Mouse (Mus musculus) hindbrain, postnatal 0 days (tissue): ENCODE measurements around the gene D11Wsu47e. TPM values are rescaled to one million over a fixed set of nuclear protein-coding genes. Genes with fewer than 3 reads are reported as not detected.
A peak's percentile ranks its signal among the peaks of the same experiment; 100 is the strongest.

ENCODE experiments used
- ATAC-seq: fragments of 200-750 bp; cut with Nextera tagmentation; 2 replicates; pipeline ENCODE4 v1.8.0; 2017; ENCODE audit warnings: mild to moderate bottlenecking, moderate TSS enrichment, moderate library complexity
- DNase-seq: peaks from one replicate; pipeline ENCODE4 v3.0.0-alpha.2; 2015; ENCODE audit warnings: low spot score
- H3K27ac ChIP-seq: fragments of 300-500 bp; sonication (generic); 2 replicates; pipeline ENCODE4 v1.5.1; 2014; ENCODE audit warnings: mild to moderate bottlenecking
- H3K27me3 ChIP-seq: fragments of 300-500 bp; sonication (generic); 2 replicates; pipeline ENCODE4 v1.6.1; 2014; ENCODE audit warnings: low read length, mixed read lengths; ENCODE audit not compliant: insufficient read depth
- H3K36me3 ChIP-seq: fragments of 300-500 bp; sonication (generic); 2 replicates; pipeline ENCODE4 v1.6.1; 2014; ENCODE audit warnings: low read length, mixed read lengths; ENCODE audit not compliant: insufficient read depth
- H3K4me1 ChIP-seq: fragments of 300-500 bp; sonication (generic); 2 replicates; pipeline ENCODE4 v1.6.1; 2014; ENCODE audit warnings: antibody characterized with exemption, low read length, mixed read lengths; ENCODE audit not compliant: insufficient read depth
- H3K4me2 ChIP-seq: fragments of 300-500 bp; sonication (generic); 2 replicates; pipeline ENCODE4 v1.6.1; 2014; ENCODE audit warnings: low read depth, mild to moderate bottlenecking, low read length, moderate library complexity, mixed read lengths
- H3K4me3 ChIP-seq: fragments of 300-500 bp; sonication (generic); 2 replicates; pipeline ENCODE4 v1.5.1; 2014; ENCODE audit warnings: low read length
- H3K9ac ChIP-seq: fragments of 300-500 bp; sonication (generic); replicated peaks from 2 replicates; pipeline ENCODE4 v1.6.1; 2014; ENCODE audit warnings: mild to moderate bottlenecking, low read length, moderate library complexity, mixed read lengths
- H3K9me3 ChIP-seq: fragments of 300-500 bp; sonication (generic); 2 replicates; pipeline ENCODE4 v1.6.1; 2016; ENCODE audit warnings: low read length, mixed read lengths
- CTCF ChIP-seq: IDR thresholded peaks from 2 replicates; pipeline ENCODE4 v1.5.1; 2016; ENCODE audit warnings: antibody characterized with exemption, control low read depth, low read depth
- WGBS: fragments of 180-500 bp; shearing (Covaris S2); extraction: QIAGEN DNeasy Blood & Tissue Kit; methylation state at CpG from one replicate; pipeline ENCODE4 v1.1.7; 2014; 5-methylcytosine and 5-hydroxymethylcytosine counted together
- polyA plus RNA-seq: library from polyadenylated mRNA; unstranded; fragments of >200 nt; fragmentation: Nextera tagmentation; extraction: Ambion mirVana; gene quantifications from 2 replicates; pipeline ENCODE4 v1.2.1, GENCODE M21; 2015
- total RNA-seq: library from RNA; depleted of rRNA; stranded (reverse); fragments of >200 nt; gene quantifications from 2 replicates; pipeline ENCODE4 v1.2.3, GENCODE M21; 2014

Gene D11Wsu47e
- total and polyA plus RNA-seq, 2 experiments from 2014 or later = 17.7 to 22.5 TPM

DNA sequence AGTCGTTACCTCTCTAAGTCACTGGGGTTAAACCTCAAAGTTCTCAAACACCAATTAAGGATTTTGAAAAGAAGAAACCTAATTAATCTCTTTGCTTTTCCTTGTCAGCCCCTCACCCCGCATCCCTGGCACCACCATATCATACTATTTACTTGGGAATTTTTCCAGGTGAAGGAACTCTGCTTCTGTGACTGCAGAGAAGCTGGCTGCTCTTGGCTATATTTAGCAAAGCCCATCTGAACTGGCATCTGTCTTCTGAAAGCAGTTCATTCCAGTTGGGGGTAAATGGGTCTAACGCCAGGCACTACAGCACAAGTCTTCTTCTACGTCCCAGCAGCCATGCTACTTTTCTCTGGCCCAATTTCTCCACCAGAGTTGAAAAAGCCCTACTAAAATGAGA is 10.6 kb upstream of the D11Wsu47e start:
- H3K27me3 ChIP-seq = no peaks in the 10 kb centered on the region
- H3K36me3 ChIP-seq = peaks cover 32% of the 10 kb centered on the region
- H3K27ac ChIP-seq = no peak overlapping the region
- no peaks in the 10 kb centered on the region for H3K9me3 ChIP-seq
- no peak for DNase-seq
- no peak overlapping the region for H3K4me3 ChIP-seq
- no peak for TF ChIP-seq CTCF
- H3K4me2 ChIP-seq = no peak overlapping the region
- no peaks in the 10 kb centered on the region for H3K4me1 ChIP-seq
- 65% methylated on average over 4 of the region's 4 CpGs for WGBS
- H3K9ac ChIP-seq = no peak overlapping the region
- no peak for ATAC-seq

DNA sequence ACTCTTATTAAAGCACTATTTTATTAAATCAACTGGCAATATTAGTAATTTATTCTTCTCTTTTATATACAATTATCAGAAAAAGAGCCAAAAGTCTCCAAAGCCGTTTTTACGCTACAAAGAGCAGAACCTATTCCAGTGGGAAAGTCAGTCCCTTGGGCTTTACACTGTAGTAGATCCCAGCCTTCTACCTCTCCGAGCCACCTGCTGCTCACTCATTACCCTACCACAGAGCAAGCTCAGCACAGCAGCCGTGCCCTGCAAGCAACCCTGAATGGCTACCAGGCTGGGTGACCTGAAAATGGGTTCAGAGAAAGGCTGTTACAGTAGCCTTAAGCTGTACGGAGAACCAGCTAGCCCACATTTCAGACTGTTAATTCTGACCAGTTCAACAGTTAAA is 9.6 kb upstream of the D11Wsu47e start:
- DNase-seq (no peak), ATAC-seq (no peak)
- Histone ChIP-seq H3K9me3 (no peaks in the 10 kb centered on the region), H3K4me2 (no peak overlapping the region), H3K4me1 (no peaks in the 10 kb centered on the region), H3K27ac (no peak overlapping the region), H3K27me3 (no peaks in the 10 kb centered on the region), H3K9ac (no peak overlapping the region), H3K4me3 (no peak overlapping the region), H3K36me3 (peaks cover 25% of the 10 kb centered on the region)
- no peak for TF ChIP-seq CTCF
- 83% methylated on average over 5 of the region's 5 CpGs for WGBS

GRCm38 (mm10) chr11:113676847-113677246 is 7.4 kb upstream of the D11Wsu47e start:
- H3K36me3 ChIP-seq = peaks cover 21% of the 10 kb centered on the region
- no peak overlapping the region for H3K9ac ChIP-seq
- DNase-seq (no peak), ATAC-seq (0 out of 2 replicates have a peak, but pooled peaks have one; percentile 40)
- H3K9me3 ChIP-seq = no peaks in the 10 kb centered on the region
- TF ChIP-seq CTCF = no peak
- H3K4me2 ChIP-seq = no peak overlapping the region
- 0 out of 2 replicates have a peak overlapping the region, but pooled peaks have one; percentile 16 for H3K27ac ChIP-seq
- peaks cover 7% of the 10 kb centered on the region; the same call in 1 of the 2 replicates for H3K4me1 ChIP-seq
- H3K4me3 ChIP-seq = no peak overlapping the region
- H3K27me3 ChIP-seq = no peaks in the 10 kb centered on the region
- 55% methylated on average over 2 of the region's 2 CpGs for WGBS

DNA sequence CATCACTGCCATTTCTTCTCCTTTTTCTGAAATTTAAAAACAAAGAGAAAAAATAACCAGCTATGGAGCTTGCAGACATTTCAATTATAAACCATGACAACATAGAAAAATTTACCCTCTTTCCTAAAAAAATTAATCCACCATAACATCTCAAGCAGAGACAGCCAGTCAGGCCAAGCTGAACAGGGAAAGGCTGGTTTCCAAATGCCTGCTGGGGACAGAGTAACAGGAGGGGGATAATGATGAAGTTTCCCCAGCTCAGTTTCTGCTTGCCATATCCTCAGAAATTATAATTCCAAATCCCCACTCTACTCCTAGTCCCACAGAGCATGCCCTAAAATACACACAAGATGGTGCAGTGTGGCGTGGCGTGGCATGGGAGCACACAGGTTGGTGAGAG is 6.8 kb upstream of the D11Wsu47e start:
- DNase-seq (peak; percentile 17), ATAC-seq (peak; percentile 53; the same call in 1 of the 2 replicates)
- H3K9ac ChIP-seq = no peak overlapping the region
- H3K4me2 ChIP-seq = no peak overlapping the region
- peaks cover 10% of the 10 kb centered on the region; the same call in 1 of the 2 replicates for H3K4me1 ChIP-seq
- H3K27me3 ChIP-seq = no peaks in the 10 kb centered on the region
- H3K9me3 ChIP-seq = no peaks in the 10 kb centered on the region
- H3K36me3 ChIP-seq = peaks cover 21% of the 10 kb centered on the region
- 0 out of 2 replicates have a peak overlapping the region, but pooled peaks have one; percentile 16 for H3K27ac ChIP-seq
- TF ChIP-seq CTCF = no peak
- no peak overlapping the region for H3K4me3 ChIP-seq
- 63% methylated on average over 2 of the region's 2 CpGs for WGBS

GRCm38 (mm10) chr11:113678373-113678772 is 5.8 kb upstream of the D11Wsu47e start:
- Histone ChIP-seq H3K27me3 (no peaks in the 10 kb centered on the region), H3K4me3 (no peak overlapping the region), H3K4me2 (no peak overlapping the region), H3K9me3 (no peaks in the 10 kb centered on the region), H3K27ac (no peak overlapping the region), H3K36me3 (peaks cover 18% of the 10 kb centered on the region), H3K9ac (no peak overlapping the region), H3K4me1 (peaks cover 13% of the 10 kb centered on the region; the same call in 1 of the 2 replicates)
- WGBS = 78% methylated on average over 8 of the region's 8 CpGs
- ATAC-seq (no peak), DNase-seq (no peak)
- no peak for TF ChIP-seq CTCF

GRCm38 (mm10) chr11:113680954-113681353 is 3.3 kb upstream of the D11Wsu47e start:
- TF ChIP-seq CTCF = no peak
- H3K27me3 ChIP-seq = no peaks in the 10 kb centered on the region
- H3K4me2 ChIP-seq = no peak overlapping the region
- H3K9ac ChIP-seq = no peak overlapping the region
- DNase-seq (no peak), ATAC-seq (no peak)
- H3K4me1 ChIP-seq = peaks cover 16% of the 10 kb centered on the region; the same call in 1 of the 2 replicates
- H3K36me3 ChIP-seq = peaks cover 10% of the 10 kb centered on the region; the same call in 1 of the 2 replicates
- no peaks in the 10 kb centered on the region for H3K9me3 ChIP-seq
- H3K4me3 ChIP-seq = no peak overlapping the region
- no peak overlapping the region for H3K27ac ChIP-seq
- WGBS = 89% methylated on average over 2 of the region's 2 CpGs

DNA sequence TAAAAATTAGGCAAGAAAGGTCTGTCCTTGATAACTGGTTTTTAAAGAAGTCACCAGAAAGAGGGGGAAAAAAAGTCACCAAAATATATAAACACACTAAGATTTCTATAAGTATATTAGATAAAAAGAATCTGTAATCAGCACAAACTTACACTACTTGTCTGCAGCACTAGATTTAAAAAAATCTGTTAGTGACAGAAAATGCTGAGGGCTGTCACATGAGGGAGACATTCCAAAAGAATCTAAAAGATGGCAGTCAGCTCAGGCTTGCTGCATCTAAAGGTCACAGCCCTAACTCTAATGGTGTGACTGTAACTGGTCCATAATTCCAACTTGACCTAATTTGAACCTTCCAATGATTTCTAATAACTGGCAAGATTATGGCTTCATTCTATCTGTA is 2.2 kb upstream of the D11Wsu47e start:
- peak overlapping the region; percentile 82 for H3K4me2 ChIP-seq
- H3K36me3 ChIP-seq = no peaks in the 10 kb centered on the region; the same call in 1 of the 2 replicates
- peaks cover 16% of the 10 kb centered on the region; the same call in 1 of the 2 replicates for H3K4me1 ChIP-seq
- peak; percentile 13; the same call in 1 of the 2 replicates for TF ChIP-seq CTCF
- DNase-seq (no peak), ATAC-seq (no peak)
- no peak overlapping the region for H3K9ac ChIP-seq
- H3K9me3 ChIP-seq = no peaks in the 10 kb centered on the region
- H3K27ac ChIP-seq = no peak overlapping the region
- no peaks in the 10 kb centered on the region for H3K27me3 ChIP-seq
- peak overlapping the region; percentile 92; the same call in 1 of the 2 replicates for H3K4me3 ChIP-seq
